Mouse (Mus musculus) R1 (cell line): ENCODE data around the gene Ccr10.

Source experiments
- DNase-seq: peaks from one replicate; pipeline ENCODE4 v3.0.0-alpha.2; 2018; ENCODE audit warnings: low read depth, low spot score

Ccr10 gene

GRCm38 (mm10) chr11:101188166-101188805 lies 13.0 kb upstream of the Ccr10 start:
- no peak for DNase-seq

DNA sequence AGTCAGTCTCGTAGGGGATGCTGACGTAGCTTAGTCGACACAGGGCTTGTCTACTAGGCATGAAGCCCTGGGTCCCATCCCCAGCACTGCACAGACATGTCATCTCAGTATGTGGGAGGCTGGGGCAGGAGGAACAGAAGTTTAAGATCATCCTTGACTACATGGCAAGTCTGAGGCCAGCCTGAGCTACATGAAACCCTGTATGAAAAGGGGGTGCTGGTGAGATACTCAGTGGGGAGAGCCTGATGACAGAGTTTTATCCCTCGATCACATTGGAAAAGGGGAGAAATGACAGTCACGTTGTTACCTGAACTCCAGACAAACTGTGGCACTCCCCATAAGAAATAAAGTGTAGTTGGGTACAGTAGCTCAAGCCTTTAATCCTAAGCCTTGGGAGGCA lies 12.3 kb upstream of the Ccr10 start:
- no peak for DNase-seq

DNA sequence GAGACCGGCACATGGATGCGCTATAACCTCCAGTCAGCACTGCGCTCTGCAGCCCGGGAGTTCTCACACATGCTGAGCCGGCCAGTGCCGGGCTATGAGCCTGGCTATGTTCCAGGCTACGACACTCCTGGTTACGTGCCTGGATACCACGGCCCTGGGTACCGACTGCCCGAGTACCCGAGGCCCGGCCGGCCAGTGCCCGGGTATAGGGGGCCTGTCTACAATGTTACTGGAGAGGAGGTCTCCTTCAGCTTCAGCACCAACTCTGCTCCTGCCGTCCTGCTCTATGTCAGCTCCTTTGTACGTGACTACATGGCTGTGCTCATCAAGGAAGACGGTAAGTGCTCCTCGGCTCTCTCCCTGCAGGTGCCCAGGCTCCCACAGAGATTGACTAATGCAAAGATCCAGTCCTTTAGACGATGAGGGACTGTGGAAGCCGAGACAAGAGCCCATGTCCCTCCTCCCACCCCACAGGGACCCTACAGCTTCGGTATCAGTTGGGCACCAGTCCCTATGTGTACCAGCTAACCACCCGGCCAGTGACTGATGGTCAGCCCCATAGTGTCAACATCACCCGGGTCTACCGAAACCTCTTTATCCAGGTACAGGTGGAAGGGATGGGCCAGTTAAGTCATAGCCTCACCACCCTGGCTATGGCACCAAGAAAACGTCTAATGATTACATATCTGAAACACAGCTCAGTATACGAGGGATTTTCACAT lies 11.4 kb upstream of the Ccr10 start:
- no peak for DNase-seq

GRCm38 (mm10) chr11:101185441-101185840 lies 10.2 kb upstream of the Ccr10 start:
- DNase-seq: no peak

DNA sequence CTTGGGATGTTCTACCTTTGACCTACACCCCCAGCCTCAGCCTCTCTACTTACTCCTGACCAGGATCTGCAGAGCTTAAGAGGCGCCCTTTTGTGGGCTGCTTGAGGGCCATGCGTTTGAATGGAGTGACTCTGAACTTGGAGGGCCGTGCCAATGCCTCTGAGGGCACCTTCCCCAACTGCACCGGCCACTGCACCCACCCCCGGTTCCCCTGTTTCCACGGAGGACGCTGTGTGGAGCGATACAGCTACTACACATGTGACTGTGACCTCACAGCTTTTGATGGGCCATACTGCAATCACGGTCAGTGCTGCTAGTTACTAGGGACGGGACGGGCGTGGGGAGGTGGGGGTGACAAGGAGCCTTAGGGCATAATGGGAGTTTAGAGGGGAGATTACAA lies 9.7 kb upstream of the Ccr10 start:
- DNase-seq: no peak

DNA sequence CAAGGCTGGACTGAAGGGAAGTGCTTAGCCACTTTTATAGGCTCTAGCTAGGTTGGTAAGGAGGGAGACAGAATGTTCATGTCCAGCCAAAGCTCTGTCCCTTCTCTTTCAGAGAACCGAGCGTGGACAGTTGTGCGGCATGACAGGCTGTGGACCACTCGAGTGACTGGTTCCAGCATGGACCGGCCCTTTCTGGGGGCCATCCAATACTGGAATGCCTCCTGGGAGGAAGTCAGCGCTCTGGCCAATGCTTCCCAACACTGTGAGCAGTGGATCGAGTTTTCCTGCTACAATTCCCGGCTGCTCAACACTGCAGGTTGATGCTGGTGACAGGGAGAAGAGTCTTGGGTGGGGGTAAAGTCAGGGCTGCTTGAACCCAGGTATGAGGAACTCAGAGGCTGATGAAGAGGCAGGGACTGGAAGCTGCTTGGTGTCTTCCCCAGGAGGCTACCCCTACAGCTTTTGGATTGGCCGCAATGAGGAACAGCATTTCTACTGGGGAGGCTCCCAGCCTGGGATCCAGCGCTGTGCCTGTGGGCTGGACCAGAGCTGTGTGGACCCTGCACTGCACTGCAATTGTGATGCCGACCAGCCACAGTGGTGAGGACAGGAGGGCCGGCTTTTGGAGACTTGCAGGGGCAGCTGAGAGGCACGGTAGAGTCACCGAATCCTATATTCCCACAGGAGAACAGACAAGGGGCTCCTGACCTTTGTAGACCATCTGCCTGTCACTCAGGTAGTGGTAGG lies 7.7 kb upstream of the Ccr10 start:
- no peak for DNase-seq

DNA sequence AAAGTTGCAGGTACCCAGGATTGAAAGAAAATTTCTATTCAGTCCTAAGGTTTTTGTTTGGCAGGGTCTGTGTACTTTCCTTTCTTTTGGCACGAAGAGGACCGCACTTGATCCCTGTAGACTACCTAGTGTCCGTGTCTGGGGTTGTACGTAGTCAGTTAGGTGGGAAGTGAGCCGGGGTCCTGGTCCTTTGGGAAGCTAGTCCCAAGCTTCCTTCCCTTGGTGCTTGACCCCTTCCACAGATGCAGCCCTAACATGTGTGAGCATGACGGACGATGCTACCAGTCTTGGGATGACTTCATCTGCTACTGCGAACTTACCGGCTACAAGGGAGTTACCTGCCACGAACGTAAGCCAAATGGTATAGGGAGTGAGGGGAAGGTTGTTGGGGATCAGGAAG lies 6.7 kb upstream of the Ccr10 start:
- DNase-seq: no peak

- DNase-seq: peak; percentile 79
Measured at GRCm38 (mm10) chr11:101180846-101181740, 5.8 kb upstream of the Ccr10 start.

DNA sequence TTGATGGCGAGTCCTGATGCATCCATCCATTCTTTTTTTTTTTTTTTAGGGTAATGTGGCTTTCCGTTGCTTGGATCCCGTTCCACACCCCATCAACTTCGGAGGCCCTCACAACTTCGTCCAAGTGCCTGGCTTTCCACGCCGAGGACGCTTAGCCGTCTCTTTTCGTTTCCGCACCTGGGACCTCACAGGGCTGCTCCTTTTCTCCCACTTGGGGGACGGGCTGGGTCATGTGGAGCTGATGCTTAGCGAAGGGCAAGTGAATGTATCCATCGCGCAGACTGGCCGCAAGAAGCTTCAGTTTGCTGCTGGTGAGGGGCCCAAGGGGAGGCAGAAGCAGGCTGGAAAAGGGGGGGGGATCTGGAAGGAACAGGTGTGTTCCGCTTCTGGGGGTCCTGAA lies 5.0 kb upstream of the Ccr10 start:
- DNase-seq: no peak

DNA sequence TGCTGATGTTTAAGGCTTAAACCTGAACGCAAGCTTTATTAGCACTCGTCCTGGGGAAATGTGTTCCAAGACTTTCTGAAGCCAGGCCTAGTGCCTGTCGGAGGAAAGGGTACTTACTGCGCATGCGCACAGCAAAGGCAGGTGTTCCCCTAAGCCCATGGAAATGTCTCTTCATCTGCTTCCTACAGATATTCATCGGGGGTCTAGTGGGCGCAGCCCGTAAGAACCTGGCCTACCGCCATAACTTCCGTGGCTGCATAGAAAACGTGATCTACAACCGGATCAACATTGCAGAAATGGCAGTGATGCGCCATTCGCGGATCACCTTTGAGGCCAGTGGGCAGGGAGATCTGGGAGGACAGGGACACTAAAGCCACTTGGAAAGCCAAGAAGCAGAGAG lies 4.1 kb upstream of the Ccr10 start:
- DNase-seq: peak; percentile 43

GRCm38 (mm10) chr11:101178061-101179058 lies 3.1 kb upstream of the Ccr10 start:
- DNase-seq: no peak

DNA sequence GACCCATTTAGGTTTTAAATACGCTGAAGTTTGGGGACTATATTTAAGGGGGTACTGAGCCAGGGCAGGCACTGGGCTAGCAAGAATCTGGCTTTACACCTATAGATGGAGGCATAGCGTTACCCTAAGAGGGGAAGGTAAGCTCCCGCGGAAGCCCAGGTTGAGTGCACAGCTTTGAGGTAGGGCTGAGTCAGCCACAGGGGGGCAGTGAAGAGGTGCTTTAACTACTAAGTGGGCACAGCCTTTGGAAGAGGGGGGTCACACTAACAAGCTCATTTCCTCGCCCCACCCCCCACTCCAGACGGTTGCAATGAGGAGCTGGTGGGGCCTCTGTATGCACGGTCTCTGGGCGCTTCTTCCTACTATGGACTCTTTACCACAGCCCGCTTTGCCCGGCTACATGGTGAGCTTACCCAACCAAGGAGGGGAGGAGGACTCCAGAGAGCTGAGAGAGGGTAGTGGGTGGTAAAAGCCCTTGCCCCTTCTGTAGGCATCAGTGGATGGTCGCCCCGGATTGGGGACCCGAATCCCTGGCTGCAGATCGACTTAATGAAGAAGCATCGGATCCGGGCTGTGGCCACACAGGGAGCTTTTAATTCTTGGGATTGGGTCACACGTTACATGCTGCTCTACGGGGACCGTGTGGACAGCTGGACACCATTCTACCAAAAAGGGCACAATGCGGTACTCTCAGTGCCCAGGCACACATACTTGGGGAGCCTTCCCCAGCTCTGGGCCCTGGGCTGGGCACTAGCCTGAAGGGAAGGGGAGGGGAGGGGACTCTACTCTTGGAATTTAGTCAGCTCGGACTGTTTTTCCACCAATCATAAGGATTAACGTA lies 1.9 kb upstream of the Ccr10 start:
- peak; percentile 68 for DNase-seq

DNA sequence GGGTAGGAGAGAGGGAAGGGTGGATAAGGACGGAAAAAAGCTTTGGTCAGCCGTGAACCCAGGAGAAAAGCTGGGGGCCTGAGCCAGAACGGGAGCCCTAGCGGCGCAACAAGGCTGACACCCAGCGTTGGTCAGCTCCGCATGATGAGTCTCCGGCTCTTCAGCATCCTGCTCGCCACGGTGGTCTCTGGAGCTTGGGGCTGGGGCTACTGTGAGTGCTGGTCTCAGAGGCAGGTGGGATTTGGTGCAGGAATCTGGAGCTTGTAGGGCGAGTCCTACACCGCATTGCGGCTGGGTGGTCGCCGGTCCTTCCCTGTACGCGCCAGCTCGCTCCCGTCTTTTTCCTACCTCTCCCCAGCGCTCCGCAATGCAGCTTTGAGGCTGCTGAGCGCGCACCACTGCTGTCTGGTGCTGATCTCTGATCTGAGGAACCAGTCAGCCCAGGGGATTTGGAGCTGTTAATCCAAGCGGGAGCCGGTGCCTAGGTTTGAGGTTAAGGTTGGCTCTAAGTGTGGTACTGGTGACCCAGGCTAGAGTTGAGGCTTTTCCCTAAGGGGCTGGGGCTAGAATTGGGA lies 961 bp upstream of the Ccr10 start:
- DNase-seq: peak; percentile 41

DNA sequence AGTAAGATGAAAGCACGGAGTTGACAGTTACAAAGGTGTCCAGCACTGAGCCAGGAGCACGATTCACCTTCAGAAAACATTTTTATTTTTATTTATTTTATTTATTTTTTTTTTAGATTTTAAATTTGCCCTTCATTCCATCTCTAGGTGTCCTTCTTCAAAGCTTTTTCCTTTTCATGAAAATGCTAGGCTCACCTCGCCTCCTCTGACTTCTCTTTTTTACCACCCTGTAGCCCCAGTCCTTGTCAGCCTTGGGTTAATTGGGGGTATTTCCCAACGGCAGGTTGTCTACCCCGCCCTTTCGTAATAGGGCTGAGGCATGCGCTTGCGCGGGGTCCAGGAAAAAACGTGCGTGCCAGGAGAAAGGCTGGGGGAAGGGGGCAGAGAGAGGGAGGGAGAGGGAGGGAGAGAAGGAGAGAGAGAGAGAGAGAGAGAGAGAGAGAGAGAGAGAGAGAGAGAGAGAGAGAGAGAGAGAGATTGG lies 433 bp upstream of the Ccr10 start:
- DNase-seq: no peak

DNA sequence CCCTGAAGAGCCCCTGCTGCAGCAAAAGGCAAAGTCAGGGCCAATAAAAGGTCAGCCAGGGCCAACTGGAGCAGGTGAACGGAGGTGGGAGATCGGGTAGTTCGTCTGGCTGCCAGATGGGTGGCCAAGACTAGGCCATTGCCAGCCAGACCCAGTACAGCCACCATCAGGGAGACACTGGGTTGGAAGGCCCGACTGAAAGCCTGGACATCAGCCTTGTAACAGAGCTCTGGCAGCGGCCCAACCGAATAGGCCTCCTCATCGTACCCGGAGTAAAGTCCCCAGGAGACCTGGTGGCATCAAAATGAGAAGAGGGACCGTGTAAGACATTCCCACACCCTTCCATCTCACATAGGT lies 876 bp downstream of the Ccr10 start:
- no peak for DNase-seq

- peak; percentile 81 for DNase-seq
Measured at GRCm38 (mm10) chr11:101173631-101174388, 1.4 kb downstream of the Ccr10 start.

GRCm38 (mm10) chr11:101173112-101173511 lies 2.1 kb downstream of the Ccr10 start:
- no peak for DNase-seq

DNA sequence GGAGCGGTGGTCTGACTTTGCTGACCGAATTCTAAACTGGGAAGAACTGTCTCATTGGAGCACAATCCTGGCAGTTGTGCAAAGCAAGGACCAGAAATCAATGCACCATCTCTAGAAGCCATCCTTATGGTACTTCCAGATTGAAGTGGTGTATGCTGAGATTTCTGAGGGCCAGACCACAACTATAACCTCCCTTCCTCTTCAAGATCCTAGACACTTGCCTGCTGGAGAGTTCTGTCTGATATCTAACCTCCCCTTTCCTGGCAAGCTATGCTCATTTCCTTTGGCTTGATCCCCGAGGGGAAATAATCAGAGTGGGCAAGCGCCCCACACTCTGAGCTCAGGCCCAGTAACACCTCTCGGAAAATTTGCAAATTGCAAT lies 2.8 kb downstream of the Ccr10 start:
- no peak for DNase-seq
